Mouse (Mus musculus) limb, embryonic 12.5 days (tissue): ENCODE data around the gene Nop16. TPM values are rescaled to one million over a fixed set of nuclear protein-coding genes. Genes with fewer than 3 reads are reported as not detected.

Source experiments
- ATAC-seq: fragments of 200-750 bp; cut with Nextera tagmentation; 2 replicates; pipeline ENCODE4 v1.8.0; 2017; ENCODE audit warnings: low read depth, moderate TSS enrichment; ENCODE audit not compliant: insufficient number of reproducible peaks, insufficient read depth, low FRiP score, low TSS enrichment
- H3K27ac ChIP-seq: fragments of 300-500 bp; sonication (generic); 2 replicates; pipeline ENCODE4 v1.5.1; 2016; ENCODE audit warnings: mild to moderate bottlenecking, moderate library complexity
- H3K27me3 ChIP-seq: fragments of 300-500 bp; sonication (generic); 2 replicates; pipeline ENCODE4 v1.6.1; 2016; ENCODE audit warnings: mild to moderate bottlenecking, moderate library complexity
- H3K36me3 ChIP-seq: fragments of 300-500 bp; sonication (generic); 2 replicates; pipeline ENCODE4 v1.6.1; 2016; ENCODE audit warnings: mild to moderate bottlenecking, moderate library complexity
- H3K4me1 ChIP-seq: fragments of 300-500 bp; sonication (generic); replicated peaks from 2 replicates; pipeline ENCODE4 v1.6.1; 2016
- H3K4me2 ChIP-seq: fragments of 300-500 bp; sonication (generic); 2 replicates; pipeline ENCODE4 v1.6.1; 2016; ENCODE audit warnings: mild to moderate bottlenecking, moderate library complexity
- H3K4me3 ChIP-seq: fragments of 300-500 bp; sonication (generic); replicated peaks from 2 replicates; pipeline ENCODE4 v1.5.1; 2016; ENCODE audit warnings: mild to moderate bottlenecking
- H3K9ac ChIP-seq: fragments of 300-500 bp; sonication (generic); replicated peaks from 2 replicates; pipeline ENCODE4 v1.6.1; 2016; ENCODE audit warnings: mild to moderate bottlenecking, moderate library complexity
- H3K9me3 ChIP-seq: fragments of 300-500 bp; sonication (generic); 2 replicates; pipeline ENCODE4 v1.6.1; 2016; ENCODE audit warnings: mild to moderate bottlenecking, moderate library complexity
- WGBS: fragments of 180-500 bp; shearing (Covaris S2); methylation state at CpG from one replicate; pipeline ENCODE4 v1.1.7; 2016; 5-methylcytosine and 5-hydroxymethylcytosine counted together
- polyA plus RNA-seq: library from polyadenylated mRNA; unstranded; fragments of >200 nt; fragmentation: Nextera tagmentation; extraction: Ambion mirVana; gene quantifications from 2 replicates; pipeline ENCODE4 v1.2.1, GENCODE M21; 2016

Gene Nop16
- polyA plus RNA-seq, 1 experiment from 2014 or later: 87.5 TPM

GRCm38 (mm10) chr13:54593617-54594016, 3.7 kb upstream of the Nop16 start:
- no peak overlapping the region for H3K9ac ChIP-seq
- peaks cover 20% of the 10 kb centered on the region for H3K36me3 ChIP-seq
- no peak overlapping the region for H3K4me3 ChIP-seq
- H3K27me3 ChIP-seq: no peaks in the 10 kb centered on the region
- no peaks in the 10 kb centered on the region for H3K9me3 ChIP-seq
- WGBS: 86% methylated on average over 11 of the region's 11 CpGs
- H3K4me2 ChIP-seq: no peak overlapping the region
- H3K4me1 ChIP-seq: peaks cover 11% of the 10 kb centered on the region
- no peak overlapping the region for H3K27ac ChIP-seq
- no peak for ATAC-seq

- 0 out of 2 replicates have a peak overlapping the region, but pooled peaks have one; percentile 77 for H3K4me2 ChIP-seq
Measured at GRCm38 (mm10) chr13:54591776-54592356, 2.0 kb upstream of the Nop16 start.

GRCm38 (mm10) chr13:54589414-54589995, 385 bp downstream of the Nop16 start:
- Histone ChIP-seq H3K9ac (peak overlapping the region; percentile 68), H3K4me2 (peak overlapping the region; percentile 69), H3K9me3 (no peaks in the 10 kb centered on the region), H3K27me3 (no peaks in the 10 kb centered on the region), H3K4me1 (peaks cover 11% of the 10 kb centered on the region), H3K27ac (peak overlapping the region; percentile 66), H3K36me3 (peaks cover 48% of the 10 kb centered on the region), H3K4me3 (peak overlapping the region; percentile 82)
- WGBS: 3% methylated on average over 24 of the region's 24 CpGs
- ATAC-seq: peak; percentile 17; the same call in 1 of the 2 replicates

More at GRCm38 (mm10) chr13:54591776-54592356, 2.0 kb upstream of the Nop16 start:
- peaks cover 25% of the 10 kb centered on the region for H3K36me3 ChIP-seq
- H3K4me3 ChIP-seq: no peak overlapping the region
- no peak overlapping the region for H3K27ac ChIP-seq
- H3K9me3 ChIP-seq: no peaks in the 10 kb centered on the region
- peaks cover 11% of the 10 kb centered on the region for H3K4me1 ChIP-seq
- no peak overlapping the region for H3K9ac ChIP-seq
- 86% methylated on average over 8 of the region's 8 CpGs for WGBS
- H3K27me3 ChIP-seq: no peaks in the 10 kb centered on the region
- ATAC-seq: no peak

- H3K27me3 ChIP-seq: no peaks in the 10 kb centered on the region
- no peak overlapping the region for H3K9ac ChIP-seq
- no peak overlapping the region for H3K4me3 ChIP-seq
- H3K9me3 ChIP-seq: no peaks in the 10 kb centered on the region
- no peak overlapping the region for H3K27ac ChIP-seq
- ATAC-seq: no peak
- no peaks in the 10 kb centered on the region; the same call in 1 of the 2 replicates for H3K4me1 ChIP-seq
- no peak overlapping the region for H3K4me2 ChIP-seq
- peaks cover 78% of the 10 kb centered on the region for H3K36me3 ChIP-seq
- 91% methylated on average over 11 of the region's 11 CpGs for WGBS
Measured at GRCm38 (mm10) chr13:54585831-54586230, 4.1 kb downstream of the Nop16 start.

GRCm38 (mm10) chr13:54582860-54583259, 7.0 kb downstream of the Nop16 start:
- no peak for ATAC-seq

GRCm38 (mm10) chr13:54582126-54582525, 7.8 kb downstream of the Nop16 start:
- peaks cover 99% of the 10 kb centered on the region for H3K36me3 ChIP-seq
- H3K9ac ChIP-seq: no peak overlapping the region
- H3K4me1 ChIP-seq: no peaks in the 10 kb centered on the region
- H3K4me3 ChIP-seq: no peak overlapping the region
- H3K27me3 ChIP-seq: no peaks in the 10 kb centered on the region
- no peak overlapping the region for H3K4me2 ChIP-seq
- H3K9me3 ChIP-seq: no peaks in the 10 kb centered on the region
- no peak for ATAC-seq
- WGBS: 81% methylated on average over 10 of the region's 10 CpGs
- 0 out of 2 replicates have a peak overlapping the region, but pooled peaks have one; percentile 17 for H3K27ac ChIP-seq

More at GRCm38 (mm10) chr13:54582860-54583259, 7.0 kb downstream of the Nop16 start:
- H3K9me3 ChIP-seq: no peaks in the 10 kb centered on the region
- H3K27ac ChIP-seq: no peak overlapping the region
- no peak overlapping the region for H3K4me3 ChIP-seq
- peaks cover 99% of the 10 kb centered on the region for H3K36me3 ChIP-seq
- WGBS: 89% methylated on average over 5 of the region's 5 CpGs
- no peak overlapping the region for H3K9ac ChIP-seq
- no peaks in the 10 kb centered on the region for H3K4me1 ChIP-seq
- no peaks in the 10 kb centered on the region for H3K27me3 ChIP-seq
- H3K4me2 ChIP-seq: no peak overlapping the region

GRCm38 (mm10) chr13:54581385-54581784, 8.5 kb downstream of the Nop16 start:
- H3K36me3 ChIP-seq: peaks cover 100% of the 10 kb centered on the region
- ATAC-seq: no peak
- WGBS: 81% methylated on average over 2 of the region's 2 CpGs
- H3K4me1 ChIP-seq: peaks cover under 1% of the 10 kb centered on the region; the same call in 1 of the 2 replicates
- no peak overlapping the region for H3K4me3 ChIP-seq
- H3K27me3 ChIP-seq: no peaks in the 10 kb centered on the region
- no peak overlapping the region for H3K27ac ChIP-seq
- H3K9me3 ChIP-seq: no peaks in the 10 kb centered on the region
- H3K4me2 ChIP-seq: no peak overlapping the region
- H3K9ac ChIP-seq: no peak overlapping the region

- H3K27ac ChIP-seq: no peak overlapping the region
- peaks cover 6% of the 10 kb centered on the region for H3K27me3 ChIP-seq
- no peak for ATAC-seq
- peaks cover 70% of the 10 kb centered on the region for H3K36me3 ChIP-seq
- H3K9me3 ChIP-seq: no peaks in the 10 kb centered on the region
- no peak overlapping the region for H3K4me2 ChIP-seq
- H3K4me3 ChIP-seq: no peak overlapping the region
- 90% methylated on average over 21 of the region's 21 CpGs for WGBS
- H3K4me1 ChIP-seq: peaks cover 9% of the 10 kb centered on the region
- no peak overlapping the region for H3K9ac ChIP-seq
Measured at GRCm38 (mm10) chr13:54577652-54578507, 12.0 kb downstream of the Nop16 start.

- Histone ChIP-seq H3K27me3 (peaks cover 9% of the 10 kb centered on the region), H3K9ac (peak overlapping the region; percentile 91), H3K9me3 (no peaks in the 10 kb centered on the region), H3K36me3 (peaks cover 46% of the 10 kb centered on the region), H3K4me3 (peak overlapping the region; percentile 93), H3K4me1 (peaks cover 9% of the 10 kb centered on the region), H3K27ac (peak overlapping the region; percentile 85), H3K4me2 (peak overlapping the region; percentile 91)
- WGBS: 3% methylated on average over 19 of the region's 19 CpGs
- no peak for ATAC-seq
Measured at GRCm38 (mm10) chr13:54575489-54575888, 14.4 kb downstream of the Nop16 start.

GRCm38 (mm10) chr13:54574854-54575481, 14.9 kb downstream of the Nop16 start, which contains the start of gene Arl10:
Gene Arl10 (plus strand): TSS chr13:54575015.
- Histone ChIP-seq H3K27ac (peak within 1 kb of the TSS; percentile 85), H3K36me3 (peaks cover 40% of the 10 kb centered on the region), H3K27me3 (peaks cover 9% of the 10 kb centered on the region), H3K4me2 (peak within 1 kb of the TSS; percentile 91), H3K4me3 (peak within 1 kb of the TSS; percentile 93), H3K9ac (peak within 1 kb of the TSS; percentile 91), H3K4me1 (peaks cover 9% of the 10 kb centered on the region), H3K9me3 (no peaks in the 10 kb centered on the region)
- peak; percentile 89 for ATAC-seq
- WGBS: under 1% methylated on average over 55 of the region's 55 CpGs

- H3K27me3 ChIP-seq: peaks cover 9% of the 10 kb centered on the region
- peaks cover 17% of the 10 kb centered on the region for H3K36me3 ChIP-seq
- H3K27ac ChIP-seq: no peak overlapping the region
- H3K4me3 ChIP-seq: no peak overlapping the region
- 84% methylated on average over 4 of the region's 4 CpGs for WGBS
- no peak for ATAC-seq
- H3K4me2 ChIP-seq: no peak overlapping the region
- H3K9me3 ChIP-seq: no peaks in the 10 kb centered on the region
- peaks cover 9% of the 10 kb centered on the region for H3K4me1 ChIP-seq
- H3K9ac ChIP-seq: no peak overlapping the region
Measured at GRCm38 (mm10) chr13:54572621-54573020, 17.3 kb downstream of the Nop16 start.
